Mouse (Mus musculus) ovary, adult 10 weeks (tissue): ENCODE data around the gene Cfap36. TPM values are rescaled to one million over a fixed set of nuclear protein-coding genes. Genes with fewer than 3 reads are reported as not detected.

ENCODE experiments used
- polyA plus RNA-seq: library from polyadenylated mRNA; stranded (reverse); fragments of 350-450 nt; fragmentation: Illumina TruSeq; extraction: RNeasy Lipid Tissue Mini Kit (QIAGEN cat#74804); gene quantifications from one replicate; pipeline ENCODE4 v1.2.3, GENCODE M21; 2014

Gene Cfap36
- 109 TPM for polyA plus RNA-seq

DNA sequence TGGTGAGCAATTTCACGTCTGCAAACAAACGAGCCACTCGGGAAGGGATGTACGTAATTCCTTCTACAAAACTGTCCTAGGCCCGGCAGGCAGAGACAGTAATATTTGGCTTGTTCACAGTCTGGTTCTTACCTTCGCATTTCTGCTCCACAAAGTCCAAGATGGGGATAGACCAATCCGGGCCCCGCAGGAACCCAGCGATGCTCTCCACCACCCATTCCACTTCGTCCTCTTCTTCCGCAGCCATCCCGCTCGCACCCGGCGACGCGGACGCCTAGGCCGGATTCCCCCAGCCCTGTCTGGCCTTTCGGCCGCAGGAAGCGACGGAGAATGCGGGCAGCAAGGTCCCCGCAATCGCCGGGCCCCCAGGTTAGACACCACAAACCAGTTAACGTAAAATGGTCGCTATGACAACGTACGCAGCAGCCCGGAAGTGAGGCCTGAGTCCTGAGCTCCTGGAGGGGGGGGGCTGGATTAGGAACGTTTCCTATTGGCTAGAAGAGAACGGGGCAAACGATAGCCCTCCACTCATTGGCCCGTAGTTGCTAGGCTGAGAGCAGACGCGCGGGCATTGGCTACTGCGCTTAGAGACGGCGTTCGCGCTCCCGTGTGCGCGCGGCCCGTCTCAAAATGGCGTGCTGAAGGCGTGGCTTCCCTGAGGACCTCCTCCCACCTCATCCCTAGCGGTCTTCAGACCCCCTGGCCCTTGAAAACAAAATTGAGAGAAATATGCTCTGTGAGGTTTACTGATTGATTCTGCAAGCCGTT is at the start of gene Cfap36:
TSS of gene Cfap36 (minus strand) at position 527 of the 768 bp plus-strand sequence.

DNA sequence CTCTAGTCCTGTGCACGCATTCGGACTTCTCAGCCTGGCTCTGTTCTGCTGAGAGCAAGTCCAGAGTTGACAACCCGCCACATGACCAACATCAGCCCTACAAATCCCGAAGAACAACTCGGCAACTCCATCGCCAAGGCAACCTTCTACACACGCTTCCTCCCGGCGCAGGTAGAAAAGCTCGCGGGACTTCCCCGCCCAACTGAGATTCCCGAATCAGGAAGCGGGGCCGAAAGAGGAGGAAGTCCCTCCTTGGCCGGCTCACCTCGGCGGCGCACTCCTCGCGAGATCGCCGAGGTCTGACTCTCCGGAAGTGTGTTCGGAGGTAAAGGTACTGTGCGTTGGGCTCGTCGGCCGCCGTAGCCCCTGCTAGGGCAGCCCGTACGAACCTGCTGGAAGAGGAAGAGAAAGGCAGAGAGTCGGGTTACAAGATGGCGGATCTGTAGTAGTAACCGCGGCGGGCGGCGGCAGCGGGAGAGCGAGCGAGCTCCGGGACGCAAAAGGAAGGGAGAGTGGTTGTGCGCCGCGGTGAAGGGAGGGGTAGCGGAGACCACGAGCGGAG is 74.6 kb downstream of the Cfap36 start, which contains the start of gene Ppp4r3b:
TSS of gene Ppp4r3b (plus strand) at position 328 of the 562 bp plus-strand sequence.

Other genes with a start within 250 kb of the Cfap36 start
- gene Pnpt1, start 116.7 kb downstream of the Cfap36 start, polyA plus RNA-seq: 110 TPM
- gene Ppp4r3b, start 74.5 kb downstream of the Cfap36 start, polyA plus RNA-seq: 253 TPM
- 88.4 TPM for gene Ccdc88a, start 126.2 kb upstream of the Cfap36 start, polyA plus RNA-seq